Mouse (Mus musculus): ENCODE measurements at regions not wholly inside any gene's neighbourhood (a gene's known extent, or its start where the extent isn't known, plus 50 kb on each side); places are given as distances from the start of the nearest gene placed in this dataset.

GRCm38 (mm10) chr7:66593619-66594018, 95.8 kb downstream of the Asb7 start:
- DNase-seq (ENCODE audit: extremely low read depth, low read depth, low spot score) = no peak

- no peak for DNase-seq (ENCODE audit: extremely low read depth, low read depth, low spot score)
Observed at GRCm38 (mm10) chr7:66591594-66592290, 97.7 kb downstream of the Asb7 start.

DNA sequence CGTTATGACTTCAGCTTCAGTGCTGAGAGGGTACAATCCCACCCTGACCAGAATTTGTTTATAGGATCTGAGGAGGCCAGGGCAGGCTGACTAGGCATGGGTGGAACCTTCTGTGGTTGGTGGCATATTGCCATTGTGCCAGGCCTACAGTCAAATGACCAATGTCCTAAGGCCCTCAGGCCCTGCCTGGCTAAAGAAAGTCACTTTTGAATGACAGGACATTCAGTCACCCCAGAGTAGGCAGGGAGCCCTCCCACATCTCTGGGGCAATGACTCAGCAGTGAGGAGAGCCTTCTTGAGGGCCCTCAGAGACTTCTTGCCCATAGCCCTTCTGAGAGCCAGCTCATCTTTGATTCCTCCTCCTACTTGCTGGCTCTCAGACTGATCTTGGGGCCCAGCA, 102.9 kb downstream of the Asb7 start:
- DNase-seq (ENCODE audit: extremely low read depth, low read depth, low spot score) = no peak

DNA sequence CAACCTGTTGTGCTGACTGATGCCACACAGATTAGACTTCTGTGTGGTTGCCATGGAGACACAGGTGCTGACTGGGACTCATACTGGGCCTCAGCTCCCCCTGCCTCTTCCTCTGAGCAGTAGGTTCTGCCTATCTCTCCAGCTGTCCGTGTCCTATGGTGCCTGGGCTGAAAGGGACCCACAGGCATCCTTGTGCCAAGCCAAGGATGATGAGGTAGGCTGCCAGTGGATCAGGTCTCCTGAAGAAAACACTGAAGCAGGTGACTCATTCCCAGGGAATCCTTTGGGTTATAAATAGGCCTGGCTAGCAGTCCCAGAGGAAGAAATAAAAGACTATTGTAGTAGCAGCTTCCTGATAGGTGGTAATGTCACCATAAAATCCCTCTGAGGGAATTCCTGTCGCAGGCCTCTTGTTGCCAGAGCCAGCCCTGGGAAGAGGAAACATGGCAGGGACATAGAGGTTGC, 108.7 kb downstream of the Asb7 start:
- DNase-seq (ENCODE audit: extremely low read depth, low read depth, low spot score) = no peak

- no peak for DNase-seq (ENCODE audit: extremely low read depth, low read depth, low spot score)
Observed at GRCm38 (mm10) chr7:66576261-66576660, 113.1 kb downstream of the Asb7 start.

GRCm38 (mm10) chr7:66571451-66571850, 117.9 kb downstream of the Asb7 start:
- no peak for DNase-seq (ENCODE audit: extremely low read depth, low read depth, low spot score)

- DNase-seq (ENCODE audit: extremely low read depth, low read depth, low spot score) = no peak
Observed at GRCm38 (mm10) chr7:66547694-66548093, 120.4 kb upstream of the Aldh1a3 start.

- no peak for DNase-seq (ENCODE audit: extremely low read depth, low read depth, low spot score)
Observed at GRCm38 (mm10) chr7:66545184-66545583, 117.9 kb upstream of the Aldh1a3 start.

- DNase-seq (ENCODE audit: extremely low read depth, low read depth, low spot score) = no peak
Observed at GRCm38 (mm10) chr7:66544352-66545053, 117.2 kb upstream of the Aldh1a3 start.

DNA sequence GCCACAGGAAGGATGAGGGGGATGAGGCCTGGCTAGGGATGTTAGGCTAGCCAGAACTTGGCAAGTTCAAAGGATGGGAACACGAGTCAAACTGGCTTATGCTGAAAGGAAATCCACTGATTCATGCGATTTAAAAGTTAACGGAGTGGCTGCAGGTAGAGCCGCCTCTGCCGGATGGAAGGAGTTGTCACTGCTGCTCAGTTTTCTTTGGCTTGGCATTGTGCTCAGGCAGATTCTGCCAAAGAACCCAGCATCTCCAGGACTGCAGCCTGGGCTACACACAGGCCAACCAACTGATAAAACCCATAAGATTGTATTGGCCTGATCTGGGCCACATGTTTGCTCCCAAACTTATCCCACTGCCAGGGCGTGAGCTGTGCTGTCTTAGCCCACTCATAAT, 105.3 kb upstream of the Aldh1a3 start:
- no peak for DNase-seq (ENCODE audit: extremely low read depth, low read depth, low spot score)

GRCm38 (mm10) chr7:66532048-66532447, 104.7 kb upstream of the Aldh1a3 start:
- no peak for DNase-seq (ENCODE audit: extremely low read depth, low read depth, low spot score)

GRCm38 (mm10) chr7:66531111-66531510, 103.8 kb upstream of the Aldh1a3 start:
- DNase-seq (ENCODE audit: extremely low read depth, low read depth, low spot score) = no peak

GRCm38 (mm10) chr7:66528881-66529280, 101.6 kb upstream of the Aldh1a3 start:
- no peak for DNase-seq (ENCODE audit: extremely low read depth, low read depth, low spot score)

DNA sequence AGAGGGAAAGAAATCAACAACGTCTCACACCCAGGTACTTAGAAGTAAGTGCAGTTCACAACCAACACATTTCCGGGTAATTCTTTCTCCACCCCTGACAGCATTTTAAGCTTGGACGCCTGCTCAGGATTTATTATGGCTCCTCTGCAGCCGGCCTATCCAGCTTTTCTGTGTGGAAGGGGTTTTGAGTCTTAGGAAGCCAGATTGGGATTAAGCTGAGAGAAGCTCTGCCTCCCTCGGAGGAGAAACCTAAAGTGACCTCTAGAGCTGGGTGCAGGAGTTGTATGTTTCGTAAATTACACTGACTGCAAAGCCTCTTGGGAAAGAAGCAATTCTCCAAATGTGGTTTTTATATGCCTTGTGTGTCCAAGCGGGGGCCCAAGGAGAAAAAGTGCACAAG, 96.6 kb upstream of the Aldh1a3 start:
- DNase-seq (ENCODE audit: extremely low read depth, low read depth, low spot score) = no peak

- no peak for DNase-seq (ENCODE audit: extremely low read depth, low read depth, low spot score)
Observed at GRCm38 (mm10) chr7:66521522-66521921, 94.2 kb upstream of the Aldh1a3 start.

GRCm38 (mm10) chr7:66516143-66516542, 88.8 kb upstream of the Aldh1a3 start:
- no peak for DNase-seq (ENCODE audit: extremely low read depth, low read depth, low spot score)

GRCm38 (mm10) chr7:66513411-66513810, 86.1 kb upstream of the Aldh1a3 start:
- DNase-seq (ENCODE audit: extremely low read depth, low read depth, low spot score) = no peak

GRCm38 (mm10) chr7:66505734-66506133, 78.4 kb upstream of the Aldh1a3 start:
- no peak for DNase-seq (ENCODE audit: extremely low read depth, low read depth, low spot score)

GRCm38 (mm10) chr7:66504519-66504918, 77.2 kb upstream of the Aldh1a3 start:
- no peak for DNase-seq (ENCODE audit: extremely low read depth, low read depth, low spot score)

GRCm38 (mm10) chr7:66501425-66501824, 74.1 kb upstream of the Aldh1a3 start:
- no peak for DNase-seq (ENCODE audit: extremely low read depth, low read depth, low spot score)

DNA sequence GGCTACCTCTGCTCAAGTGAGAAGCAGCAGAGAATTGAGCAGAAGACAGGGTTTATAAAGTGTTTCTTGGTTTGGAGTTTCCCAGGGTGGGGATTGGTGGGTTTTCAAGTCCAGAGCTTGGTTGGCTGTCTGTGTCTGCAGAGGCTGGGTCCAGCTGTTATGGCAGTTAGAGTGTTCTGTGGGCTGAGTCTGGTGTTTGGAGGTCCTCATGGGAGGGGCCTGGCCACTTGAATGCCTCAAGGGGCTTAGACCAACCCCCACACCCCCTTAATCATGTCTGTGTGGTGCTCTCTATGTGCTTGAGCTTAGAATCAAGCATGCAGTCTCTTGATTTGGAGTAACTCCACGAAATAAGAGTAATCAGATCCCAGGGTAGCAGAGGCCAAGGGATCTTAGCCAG, 70.2 kb upstream of the Aldh1a3 start:
- DNase-seq (ENCODE audit: extremely low read depth, low read depth, low spot score) = no peak

- no peak for DNase-seq (ENCODE audit: extremely low read depth, low read depth, low spot score)
Observed at GRCm38 (mm10) chr7:66493216-66493885, 66.0 kb upstream of the Aldh1a3 start.

All from fat pad, adult 2 months (tissue).